15 mouse cellular contexts compared by ENCODE assay signal in genomic region chr11:102810721-102811485, GRCm38 (mm10). TPM values are rescaled to one million over a fixed set of nuclear protein-coding genes. Genes with fewer than 3 reads are reported as not detected.
DNase-seq lines count a peak whose midpoint lies in the region; ATAC-seq and TF ChIP-seq lines count a peak whose summit lies in the region.
"Had no signal": no experiment of that assay in that cellular context is flagged by ENCODE, and none has a peak within 500 bp of the region (broad histone marks: within the 10 kb centered on the region; RNA-seq: fewer than 3 reads in every experiment).

No protein-coding gene starts in this region.

- H3K4me3 ChIP-seq in heart, embryonic 15.5 days: no peak overlapping the region
- H3K4me3 ChIP-seq in lung, embryonic 14.5 days (ENCODE audit: low read depth, low read length): no peak overlapping the region
- no peak overlapping the region for H3K4me3 ChIP-seq in lung, adult 2 months (replicated peaks; ENCODE audit: extremely low read depth, low read depth, low read length)
- no peak overlapping the region for H3K4me3 ChIP-seq in myocyte
- H3K4me3 ChIP-seq: embryonic facial prominence, embryonic 13.5 days; hindbrain, embryonic 12.5 days; liver, embryonic 12.5 days had no signal

- H3K27ac ChIP-seq in heart, embryonic 15.5 days: 0 out of 2 replicates have a peak overlapping the region, but pooled peaks have one; percentile 47
- no peak overlapping the region for H3K27ac ChIP-seq in lung, embryonic 14.5 days (ENCODE audit: low read depth)
- H3K27ac ChIP-seq: embryonic facial prominence, embryonic 13.5 days; hindbrain, embryonic 12.5 days; liver, embryonic 12.5 days had no signal

- ATAC-seq in heart, embryonic 15.5 days (replicated peaks; ENCODE audit: insufficient number of reproducible peaks, insufficient read depth, low FRiP score, low read depth): no peak
- no peak for ATAC-seq in lung, embryonic 14.5 days (ENCODE audit: insufficient read depth)
- ATAC-seq: liver, embryonic 12.5 days had no signal

- intact Hi-C loops in heart, postnatal 25 days (cut with DNase I): no loop called here

- no peak for DNase-seq in heart, postnatal 25 days (ENCODE audit: low spot score)
- peak; percentile 54 for DNase-seq in lung, embryonic 14.5 days
- DNase-seq in lung, adult 2 months: no peak
- peak; percentile 85 for DNase-seq in adipocyte (ENCODE audit: low spot score)
- DNase-seq in spleen, postnatal 4 days (ENCODE audit: low spot score in 2 of 2): no peak
- DNase-seq: cerebellum, adult 9-11 months; heart, adult 11 months; kidney, adult 18-20 months; thymus, postnatal 36 days had no signal

- no peak overlapping the region for H3K9ac ChIP-seq in heart, embryonic 15.5 days
- H3K9ac ChIP-seq in lung, embryonic 14.5 days: no peak overlapping the region
- H3K9ac ChIP-seq: embryonic facial prominence, embryonic 13.5 days; hindbrain, embryonic 12.5 days; liver, embryonic 12.5 days had no signal

- H3K36me3 ChIP-seq in heart, embryonic 15.5 days: no peaks in the 10 kb centered on the region; the same call in 1 of the 2 replicates
- peaks cover 17% of the 10 kb centered on the region for H3K36me3 ChIP-seq in lung, embryonic 14.5 days (ENCODE audit: insufficient read depth)
- no peaks in the 10 kb centered on the region for H3K36me3 ChIP-seq in myocyte (ENCODE audit: control insufficient read depth, insufficient read depth)
- H3K36me3 ChIP-seq: liver, embryonic 12.5 days had no signal

- peaks cover 38% of the 10 kb centered on the region for H3K4me1 ChIP-seq in heart, embryonic 15.5 days (replicated peaks)
- H3K4me1 ChIP-seq in lung, embryonic 14.5 days (ENCODE audit: insufficient read depth): peaks cover 3% of the 10 kb centered on the region; the same call in 1 of the 2 replicates
- peaks cover 4% of the 10 kb centered on the region; the same call in 1 of the 2 replicates for H3K4me1 ChIP-seq in lung, adult 2 months (ENCODE audit: control insufficient read depth, insufficient read depth, low read length)
- H3K4me1 ChIP-seq: liver, embryonic 12.5 days had no signal

- no peak for TF ChIP-seq CTCF in lung, embryonic 14.5 days (IDR thresholded peaks at IDR 0.05; ENCODE audit: low read depth)
- TF ChIP-seq CTCF in lung, adult 2 months (IDR thresholded peaks at IDR 0.05; ENCODE audit: insufficient read depth, low read length): no peak

- TF ChIP-seq POLR2A in lung, adult 2 months (IDR thresholded peaks at IDR 0.05; ENCODE audit: borderline replicate concordance, extremely low read depth, low read depth, low read length): no peak
- TF ChIP-seq POLR2A in myocyte (IDR thresholded peaks at IDR 0.05; ENCODE audit: insufficient read length, low read depth): no peak

- no peaks in the 10 kb centered on the region for H3K27me3 ChIP-seq in heart, embryonic 15.5 days
- H3K27me3 ChIP-seq in lung, embryonic 14.5 days (ENCODE audit: insufficient read depth, low read length): no peaks in the 10 kb centered on the region
- H3K27me3 ChIP-seq in myocyte (ENCODE audit: control insufficient read depth, insufficient read depth, insufficient read length): no peaks in the 10 kb centered on the region
- H3K27me3 ChIP-seq: embryonic facial prominence, embryonic 13.5 days; hindbrain, embryonic 12.5 days had no signal

- H3K9me3 ChIP-seq in heart, embryonic 15.5 days (replicated peaks): no peaks in the 10 kb centered on the region
- no peaks in the 10 kb centered on the region for H3K9me3 ChIP-seq in lung, embryonic 14.5 days (ENCODE audit: low read depth, low read length)
- H3K9me3 ChIP-seq: embryonic facial prominence, embryonic 13.5 days; hindbrain, embryonic 12.5 days; liver, embryonic 12.5 days had no signal

- no peak overlapping the region for H3ac ChIP-seq in myocyte (ENCODE audit: control insufficient read depth, insufficient read length)

- 57% methylated on average over 4 of the region's 4 CpGs for WGBS in heart, embryonic 15.5 days
- WGBS in lung, embryonic 14.5 days: 60% methylated on average over 4 of the region's 4 CpGs
- 32% methylated on average over 4 of the region's 4 CpGs for WGBS in lung, adult 2 months

- H3K79me2 ChIP-seq in myocyte (ENCODE audit: control insufficient read depth, insufficient read depth): peaks cover 93% of the 10 kb centered on the region

- no peak overlapping the region for H3K4me2 ChIP-seq in heart, embryonic 15.5 days
- H3K4me2 ChIP-seq in lung, embryonic 14.5 days: no peak overlapping the region
- peak overlapping the region; percentile 44 for H3K4me2 ChIP-seq in myocyte (ENCODE audit: low read depth)
- H3K4me2 ChIP-seq: embryonic facial prominence, embryonic 13.5 days; hindbrain, embryonic 12.5 days; liver, embryonic 12.5 days had no signal

TF ChIP-seq in myocyte, 11 proteins besides CTCF, POLR2A, EP300 and RAD21:
- TF ChIP-seq MAX (IDR thresholded peaks at IDR 0.05; ENCODE audit: low read depth) (no peak), CEBPB (IDR thresholded peaks at IDR 0.05; ENCODE audit: insufficient read depth, poor library complexity, severe bottlenecking) (0 out of 2 replicates have a peak, but pooled peaks have one; percentile 2)
TF ChIP-seq in myocyte: peak in this region for 1.

RNA-seq across cellular contexts. Expression of gene Gjc1, which starts 8.6 kb away (rescaled TPM):
- polyA plus RNA-seq in heart, embryonic 15.5 days (2015; fragmentation: Nextera tagmentation; extraction: Ambion mirVana): 46.6 and 48.5 TPM in 2 replicates
- total RNA-seq in heart, postnatal 25 days (2021): 10 to 100 TPM; 27.4 to 29.2 TPM
- 78.1 and 80.7 TPM in 2 replicates for polyA plus RNA-seq in lung, embryonic 14.5 days (2014; fragmentation: Nextera tagmentation; extraction: Ambion mirVana)
- polyA plus RNA-seq in lung, adult 2 months (2012; rRNA removed): 9.1 and 14.8 TPM in 2 replicates
- polyA plus RNA-seq in myocyte (2012; fragmentation: generic; extraction: Trizol): 10.3 TPM
- total RNA-seq: megakaryocyte-erythroid progenitor cell, adult 5-6 weeks had no signal

RNA-seq across cellular contexts. Expression of gene Higd1b, which starts 24.7 kb away (rescaled TPM):
- polyA plus RNA-seq in heart, embryonic 15.5 days (2015; fragmentation: Nextera tagmentation; extraction: Ambion mirVana): 3.3 and 4.3 TPM in 2 replicates
- 10 to 100 TPM; 11.6 to 17.6 TPM for total RNA-seq in heart, postnatal 25 days (2021)
- 5.4 and 6.8 TPM in 2 replicates for polyA plus RNA-seq in lung, embryonic 14.5 days (2014; fragmentation: Nextera tagmentation; extraction: Ambion mirVana)
- polyA plus RNA-seq in lung, adult 2 months (2012; rRNA removed): 52.5 and 72.6 TPM in 2 replicates
- not detected for polyA plus RNA-seq in myocyte (2012; fragmentation: generic; extraction: Trizol)
- total RNA-seq: megakaryocyte-erythroid progenitor cell, adult 5-6 weeks had no signal
- polyA plus RNA-seq: embryonic facial prominence, embryonic 13.5 days; hindbrain, embryonic 12.5 days; liver, embryonic 12.5 days had no signal

RNA-seq across cellular contexts. Expression of gene Adam11, which starts 49.7 kb away (rescaled TPM):
- polyA plus RNA-seq in heart, embryonic 15.5 days (2015; fragmentation: Nextera tagmentation; extraction: Ambion mirVana): 5.5 and 6.7 TPM in 2 replicates
- total RNA-seq in heart, postnatal 25 days (2021): 1 to 10 TPM; 3.8 to 4.1 TPM
- 5.3 and 5.5 TPM in 2 replicates for polyA plus RNA-seq in lung, embryonic 14.5 days (2014; fragmentation: Nextera tagmentation; extraction: Ambion mirVana)
- 3.3 and 3.6 TPM in 2 replicates for polyA plus RNA-seq in lung, adult 2 months (2012; rRNA removed)
- 0.19 TPM for polyA plus RNA-seq in myocyte (2012; fragmentation: generic; extraction: Trizol)

Comparison
In these comparisons a context has a peak if more than half of its experiments do, and no peak if none do; other contexts are left out.
1. DNase-seq: peak in lung, embryonic 14.5 days (single experiment) and adipocyte (single experiment); none in heart, postnatal 25 days (single experiment), lung, adult 2 months (single experiment) and spleen, postnatal 4 days (0 of 2).